Mouse (Mus musculus) layer of hippocampus, adult 2 months (tissue): ENCODE results near the gene Bloc1s3. TPM values are rescaled to one million over a fixed set of nuclear protein-coding genes. Genes with fewer than 3 reads are reported as not detected.

Experiments
- DNase-seq, 2 experiments: peaks; one replicate each; pipeline ENCODE4 v3.0.0; 2022; ENCODE audit warnings: low spot score in 2 of 2
- H3K27ac ChIP-seq: fragments of 200-600 bp; 2 replicates; pipeline ENCODE4 v1.8.1; 2022
- H3K4me3 ChIP-seq: fragments of 200-600 bp; 2 replicates; pipeline ENCODE4 v1.8.1; 2022; ENCODE audit warnings: mild to moderate bottlenecking
- CTCF ChIP-seq: fragments of 200-600 bp; conservative IDR thresholded peaks from 2 replicates; pipeline ENCODE4 v1.8.1; 2022; ENCODE audit warnings: antibody characterized with exemption, mild to moderate bottlenecking, moderate library complexity
- long read RNA-seq, 2 experiments: library from polyadenylated mRNA; stranded (forward); transcript quantifications; one replicate each; pipeline ENCODE4 v2.0.0; 2021; ENCODE audit warnings: borderline mapping rate in 2 of 2
- total RNA-seq, 2 experiments: library from RNA; stranded (reverse); gene quantifications; 2 replicates each; pipeline ENCODE4 v1.2.3; 2021

The Bloc1s3 gene
- total RNA-seq, result 1 to 10 TPM; 6.0 to 6.9 TPM
- long read RNA-seq, experiment 1, transcript Bloc1s3-201 (2 exons, 3,188 nt), result major isoform, 5 of 7 reads
- long read RNA-seq, experiment 1, partial matches to known transcripts, result 0 of 7 reads
- long read RNA-seq, experiment 1, other reads (novel, unspliced or antisense), result 2 of 7 reads
- long read RNA-seq, experiment 2, transcript Bloc1s3-201 (2 exons, 3,188 nt), result major isoform, 5 of 7 reads
- long read RNA-seq, experiment 2, partial matches to known transcripts, result 0 of 7 reads
- long read RNA-seq, experiment 2, other reads (novel, unspliced or antisense), result 2 of 7 reads

DNA sequence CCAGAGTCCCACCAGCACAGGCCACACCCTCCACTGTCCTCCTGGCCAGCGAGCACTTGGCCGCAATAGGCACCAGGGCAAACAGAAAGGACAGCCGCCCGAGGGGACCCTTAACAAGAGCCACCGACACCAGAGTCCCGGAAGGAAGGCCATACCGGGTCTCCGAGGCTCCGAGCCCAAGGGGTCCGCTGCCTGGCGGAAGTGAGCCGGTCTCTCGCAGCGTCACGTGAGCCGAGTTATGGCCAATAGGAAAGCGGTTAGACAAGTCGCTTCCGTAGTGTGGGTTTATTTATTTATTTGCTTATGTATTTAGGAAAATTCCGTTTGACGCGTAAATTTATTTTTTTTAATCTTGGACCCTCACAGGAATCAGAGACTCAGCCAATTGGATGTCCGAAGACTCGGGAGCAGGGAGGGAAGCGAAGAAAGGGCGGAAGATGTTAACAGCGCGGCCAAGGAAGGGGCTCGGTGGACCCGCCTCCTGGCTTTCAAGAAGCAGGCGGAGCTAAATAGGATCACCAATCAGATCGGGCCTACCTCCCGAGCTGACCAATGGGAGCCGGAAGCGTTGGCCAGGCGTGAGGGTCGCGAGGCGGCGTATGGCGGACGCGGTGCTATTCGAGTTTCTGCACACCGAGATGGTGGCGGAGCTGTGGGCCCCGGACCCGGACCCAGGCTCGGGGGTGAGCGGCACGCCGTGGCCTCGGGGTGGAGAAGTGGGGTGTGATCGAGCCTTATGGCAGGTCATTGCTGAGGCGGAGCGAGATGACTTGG, at the start of gene Bloc1s3, which contains the start of gene Trappc6a:
Gene Bloc1s3, minus strand, starts transcription at position 218 of the 774 bp plus-strand sequence.
Gene Trappc6a, plus strand, starts transcription at position 246 of the 774 bp plus-strand sequence.
- TF ChIP-seq CTCF, result 0 out of 2 replicates have a peak, but pooled peaks have one; percentile 9
- Histone ChIP-seq H3K4me3 (peak within 1 kb of the TSS; percentile 96), H3K27ac (peak within 1 kb of the TSS; percentile 86)
- peak; percentile 92 to 94 for DNase-seq

GRCm38 (mm10) chr7:19557086-19557485, 48.9 kb upstream of the Bloc1s3 start:
- Histone ChIP-seq H3K4me3 (no peak overlapping the region), H3K27ac (peak overlapping the region; percentile 8; the same call in 1 of the 2 replicates)
- TF ChIP-seq CTCF, result no peak
- DNase-seq, result no peak

DNA sequence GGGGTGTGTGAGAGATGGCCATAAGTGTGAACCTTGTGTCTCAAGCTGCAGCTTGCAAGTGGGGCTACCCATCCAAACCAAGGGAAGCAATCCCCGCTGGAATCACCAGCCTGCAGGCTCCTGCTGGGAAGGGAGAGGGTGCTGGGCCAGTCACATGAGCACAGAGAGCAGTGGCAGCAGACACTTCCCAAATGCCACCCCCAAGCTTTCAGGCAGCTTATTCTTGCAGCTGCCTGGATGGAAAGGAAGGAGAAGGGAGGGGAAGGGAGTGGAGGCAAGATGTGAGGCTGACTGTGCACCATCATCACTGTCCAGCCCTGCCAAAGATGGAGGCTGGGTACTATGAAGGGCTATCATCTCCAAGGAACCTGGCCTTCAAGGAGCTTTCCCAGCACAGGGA, 46.0 kb upstream of the Bloc1s3 start:
- H3K27ac ChIP-seq, result peak overlapping the region; percentile 84

GRCm38 (mm10) chr7:19552443-19552842, 44.3 kb upstream of the Bloc1s3 start:
- Histone ChIP-seq H3K27ac (no peak overlapping the region), H3K4me3 (no peak overlapping the region)
- no peak for DNase-seq
- TF ChIP-seq CTCF, result no peak

More for the DNA sequence above, 46.0 kb upstream of the Bloc1s3 start:
- H3K4me3 ChIP-seq, result no peak overlapping the region
- TF ChIP-seq CTCF, result no peak
- DNase-seq, result peak; percentile 40 to 66

- no peak for DNase-seq
- Histone ChIP-seq H3K27ac (no peak overlapping the region), H3K4me3 (no peak overlapping the region)
- TF ChIP-seq CTCF, result no peak
Measured at GRCm38 (mm10) chr7:19551634-19552033, 43.5 kb upstream of the Bloc1s3 start.

DNA sequence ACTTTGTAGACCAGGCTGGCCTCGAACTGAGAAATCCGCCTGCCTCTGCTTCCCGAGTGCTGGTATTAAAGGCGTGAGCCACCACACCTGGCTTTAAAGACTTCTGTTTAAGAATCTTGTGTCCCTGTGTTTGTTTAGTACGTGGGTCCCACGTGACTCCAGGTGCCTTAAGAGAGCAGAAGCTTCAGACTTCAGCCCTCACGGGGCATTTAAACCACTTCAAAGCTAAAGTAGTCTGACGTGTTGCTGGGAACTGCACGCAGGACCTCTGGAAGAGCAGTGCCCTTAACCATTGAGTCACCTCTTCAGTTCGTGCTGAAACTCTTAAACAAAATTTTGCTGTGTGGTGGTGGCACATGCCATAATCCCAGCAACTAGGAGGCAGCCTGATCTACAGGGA, 41.2 kb upstream of the Bloc1s3 start:
- no peak for DNase-seq
- no peak overlapping the region for H3K27ac ChIP-seq
- H3K4me3 ChIP-seq, result no peak overlapping the region
- TF ChIP-seq CTCF, result no peak

DNA sequence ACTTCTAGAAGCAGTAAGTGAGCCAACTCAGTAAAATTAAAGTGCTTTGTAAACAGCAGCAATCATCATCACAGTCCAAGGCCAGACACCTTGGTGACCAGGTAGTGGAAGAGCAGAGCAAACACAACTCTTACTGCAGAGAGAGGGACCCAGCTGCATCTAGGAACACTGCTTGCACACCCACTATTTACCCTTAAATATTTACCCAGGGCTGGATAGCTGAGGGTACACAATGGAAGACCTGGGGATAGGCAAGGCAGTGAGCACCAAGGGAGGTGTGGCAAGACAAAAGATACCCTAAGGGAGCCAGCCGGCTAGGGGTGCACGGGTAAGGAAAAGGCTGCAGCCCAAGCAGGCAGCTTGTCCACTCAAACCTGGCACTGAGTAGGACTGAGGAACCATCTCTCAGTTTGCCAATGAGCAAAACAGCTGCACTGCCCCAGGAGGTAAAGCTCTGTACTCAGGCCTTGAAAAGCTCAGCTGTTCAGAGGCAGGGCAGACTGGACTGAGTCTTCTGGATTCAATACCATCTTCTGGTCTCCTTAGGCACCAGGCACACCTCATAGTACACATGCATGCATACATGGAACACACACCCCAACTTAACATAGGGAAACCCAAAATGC, 39.3 kb upstream of the Bloc1s3 start:
- H3K27ac ChIP-seq, result no peak overlapping the region
- no peak for DNase-seq

GRCm38 (mm10) chr7:19546007-19546406, 37.8 kb upstream of the Bloc1s3 start:
- no peak for TF ChIP-seq CTCF
- DNase-seq, result no peak
- no peak overlapping the region for H3K4me3 ChIP-seq
- H3K27ac ChIP-seq, result no peak overlapping the region

More for the DNA sequence above, 39.3 kb upstream of the Bloc1s3 start:
- H3K4me3 ChIP-seq, result no peak overlapping the region
- TF ChIP-seq CTCF, result no peak

GRCm38 (mm10) chr7:19543584-19543983, 35.4 kb upstream of the Bloc1s3 start:
- Histone ChIP-seq H3K4me3 (no peak overlapping the region), H3K27ac (no peak overlapping the region)
- TF ChIP-seq CTCF, result peak; percentile 70
- no peak for DNase-seq

DNA sequence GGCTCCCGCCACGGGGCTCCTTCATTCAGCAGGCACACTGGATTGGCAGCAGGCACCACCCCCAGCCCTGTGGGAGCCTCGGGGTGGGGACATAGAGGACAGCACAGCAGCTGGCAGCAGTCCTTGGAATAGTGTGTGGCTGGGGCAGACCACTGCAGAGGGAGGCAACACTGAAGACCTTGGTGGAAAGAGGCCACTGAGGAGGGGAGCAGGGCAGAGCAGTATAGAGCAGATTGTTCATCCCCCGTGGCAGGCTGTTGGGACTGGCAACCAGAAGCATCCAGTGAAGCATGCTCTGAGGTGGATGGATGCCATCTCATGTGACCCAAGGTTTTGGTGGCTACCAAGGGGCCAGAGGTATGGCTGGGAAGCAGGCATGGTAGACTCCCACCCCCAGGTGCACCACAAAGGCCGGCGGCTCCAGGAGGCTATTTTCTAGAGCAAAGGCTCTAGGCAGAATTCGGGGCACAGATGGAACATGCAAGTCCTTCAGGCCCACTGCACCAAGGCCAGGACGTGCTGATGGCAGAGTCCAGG, 34.1 kb upstream of the Bloc1s3 start:
- Histone ChIP-seq H3K27ac (peak overlapping the region; percentile 65), H3K4me3 (no peak overlapping the region)
- no peak for TF ChIP-seq CTCF
- peak in 1 of 2 experiments; percentile 47 for DNase-seq

- no peak for TF ChIP-seq CTCF
- Histone ChIP-seq H3K4me3 (no peak overlapping the region), H3K27ac (peak overlapping the region; percentile 65)
- DNase-seq, result no peak
Measured at GRCm38 (mm10) chr7:19541681-19542154, 33.6 kb upstream of the Bloc1s3 start.

DNA sequence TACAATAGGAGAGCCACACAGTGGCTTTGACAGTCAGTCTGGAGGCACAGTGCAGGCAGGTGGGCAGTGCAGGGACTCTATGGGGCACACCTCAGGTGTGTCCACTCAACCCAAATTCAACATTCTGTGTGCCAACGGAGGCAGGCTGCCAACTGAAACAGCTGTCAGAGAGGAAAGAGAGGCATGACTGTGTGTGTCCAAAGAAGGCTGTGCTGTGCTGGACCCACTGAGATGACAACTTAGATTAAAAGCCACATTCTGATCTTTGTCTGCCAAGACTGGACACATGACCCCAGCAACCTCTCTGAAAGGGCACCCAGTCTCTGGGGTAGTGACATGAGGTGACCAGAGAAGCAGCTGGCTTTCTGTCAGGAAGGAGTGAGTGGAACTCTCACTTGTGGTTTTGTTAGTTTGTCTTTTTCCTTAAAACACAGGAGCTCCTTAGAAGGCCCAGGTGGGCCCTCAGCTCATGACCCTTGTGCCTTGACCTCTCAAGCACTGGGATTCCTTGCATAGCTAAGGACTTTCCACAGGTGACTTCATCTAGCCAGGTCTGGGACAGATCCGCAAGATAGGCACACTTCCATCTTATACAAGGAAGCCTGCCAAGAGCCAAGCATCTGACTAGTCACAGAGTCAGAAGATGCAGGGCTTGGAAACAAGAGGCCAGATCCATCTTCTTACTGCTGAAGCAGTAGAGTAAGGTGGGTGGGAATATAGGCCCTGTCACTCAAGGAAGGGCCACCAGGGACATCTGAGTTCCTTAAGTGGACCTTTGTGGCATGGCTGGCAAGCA, 32.8 kb upstream of the Bloc1s3 start:
- Histone ChIP-seq H3K4me3 (no peak overlapping the region), H3K27ac (peak overlapping the region; percentile 65; the same call in 1 of the 2 replicates)
- no peak for DNase-seq
- TF ChIP-seq CTCF, result no peak
